Mouse (Mus musculus) lung, embryonic 16.5 days (tissue): ENCODE measurements around the gene Tmeff1. TPM values are rescaled to one million over a fixed set of nuclear protein-coding genes. Genes with fewer than 3 reads are reported as not detected.

Source experiments
- polyA plus RNA-seq: library from polyadenylated mRNA; unstranded; fragments of >200 nt; fragmentation: Nextera tagmentation; extraction: Ambion mirVana; gene quantifications from 2 replicates; pipeline ENCODE4 v1.2.1, GENCODE M21; 2015

Tmeff1 gene
- polyA plus RNA-seq, 1 experiment from 2014 or later, result 11.5 TPM

Other genes starting within 250 kb of the Tmeff1 start
- gene Tex10, start 111.7 kb upstream of the Tmeff1 start, polyA plus RNA-seq, result 44.8 and 46.2 TPM in 2 replicates
- 19.2 and 22.4 TPM in 2 replicates for gene Msantd3, start 45.2 kb upstream of the Tmeff1 start, polyA plus RNA-seq
- gene Cavin4, start 78.3 kb downstream of the Tmeff1 start, polyA plus RNA-seq, result 1.6 and 3.1 TPM in 2 replicates